Mouse (Mus musculus) kidney, postnatal 36 days (tissue): ENCODE data around the gene Dupd1.

Source experiments
- DNase-seq, 2 experiments: peaks; one replicate each; pipeline ENCODE4 v3.0.0; 2021 to 2022; ENCODE audit warnings: mixed read lengths in 2 of 2

Dupd1 gene

DNA sequence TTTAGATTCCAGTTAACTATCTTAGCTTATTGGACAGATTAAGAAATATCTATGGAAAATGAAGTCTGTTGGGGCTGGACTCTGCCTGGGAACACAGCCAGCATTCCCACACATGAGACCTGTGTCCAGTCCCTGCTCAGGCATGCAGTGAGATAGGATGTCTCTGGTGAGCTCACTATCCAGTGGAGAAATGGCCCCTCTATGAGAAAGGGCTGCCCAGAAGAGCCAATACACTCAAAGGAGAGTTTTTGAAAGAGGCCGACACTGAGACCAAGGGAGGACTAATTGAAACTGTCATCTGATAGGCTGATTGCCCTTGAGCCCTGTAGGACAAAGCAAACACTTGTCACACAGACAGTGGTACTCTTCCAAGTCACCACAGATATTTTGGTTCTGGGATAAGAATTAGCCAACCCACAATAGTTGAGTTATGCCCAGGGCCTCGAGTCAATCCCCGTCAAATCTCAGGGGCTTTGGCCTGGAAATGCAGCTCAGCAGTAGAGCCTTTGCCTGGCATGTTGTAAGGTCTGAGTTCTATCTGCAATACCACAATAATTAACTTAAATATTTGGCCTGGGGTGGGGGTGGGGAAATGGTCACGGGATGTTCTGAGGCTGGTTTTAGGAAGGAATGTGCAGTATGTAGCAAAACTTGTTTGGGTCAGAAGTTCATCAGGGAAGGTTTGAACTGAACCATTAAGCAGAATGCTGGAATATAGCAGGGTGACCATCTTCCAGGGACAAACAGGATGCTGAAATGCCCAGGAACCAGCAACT is 6.2 kb upstream of the Dupd1 start:
- DNase-seq = peak in 1 of 2 experiments; percentile 12

DNA sequence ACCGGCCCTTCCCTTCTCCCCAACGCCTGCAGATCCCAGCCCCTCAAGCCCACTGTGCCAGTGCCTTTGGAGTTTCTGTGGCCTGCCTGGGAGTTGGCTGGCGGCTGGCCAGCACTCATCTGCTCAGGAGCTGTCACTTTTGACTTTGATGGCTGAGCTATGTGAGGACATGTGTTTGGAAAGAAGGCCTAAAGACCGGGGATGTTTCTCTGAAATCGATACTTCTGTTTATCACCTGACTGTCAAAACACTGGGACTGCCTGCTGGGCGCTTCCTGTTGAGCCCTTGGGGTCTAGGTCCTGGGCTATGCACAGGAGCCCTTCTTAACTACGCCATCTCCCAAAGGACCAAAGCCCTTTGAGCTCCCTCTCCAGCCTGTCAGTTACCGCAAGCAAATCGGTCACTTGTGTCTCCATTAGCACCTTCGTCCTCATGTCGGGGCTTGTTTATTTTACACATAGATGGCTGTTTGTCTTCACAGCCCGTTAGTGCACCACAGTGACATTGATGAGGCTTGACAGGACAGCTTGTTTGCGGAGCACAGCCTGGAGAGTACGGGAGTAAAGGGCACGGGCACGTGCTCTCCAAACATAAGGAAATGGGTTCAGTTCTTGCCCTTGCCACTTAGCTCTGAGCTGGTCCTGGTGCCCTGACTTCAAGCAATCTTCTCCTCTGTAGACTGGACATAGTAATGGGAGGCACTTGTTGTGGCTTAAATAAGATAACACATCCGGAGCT is 5.4 kb upstream of the Dupd1 start:
- DNase-seq = no peak

DNA sequence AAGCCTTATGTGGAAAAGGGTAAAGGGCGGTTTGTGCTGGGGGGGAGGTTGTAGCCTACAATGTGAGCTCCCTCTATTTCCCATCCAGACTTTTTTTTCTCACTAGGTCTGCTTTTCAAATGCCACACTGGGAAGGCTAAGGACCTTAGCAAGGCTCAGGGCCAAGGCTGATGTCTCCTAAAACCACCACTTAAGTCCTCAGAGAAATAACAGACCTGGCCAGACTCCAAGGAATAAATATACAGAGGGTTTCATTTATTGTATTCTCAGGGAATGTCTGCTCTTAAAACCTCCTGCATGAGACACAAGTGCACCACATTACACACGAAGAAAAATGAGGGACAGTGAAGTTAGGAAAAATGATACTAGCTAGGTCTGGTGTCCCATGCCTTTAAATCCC is 3.1 kb downstream of the Dupd1 start:
- DNase-seq = no peak

DNA sequence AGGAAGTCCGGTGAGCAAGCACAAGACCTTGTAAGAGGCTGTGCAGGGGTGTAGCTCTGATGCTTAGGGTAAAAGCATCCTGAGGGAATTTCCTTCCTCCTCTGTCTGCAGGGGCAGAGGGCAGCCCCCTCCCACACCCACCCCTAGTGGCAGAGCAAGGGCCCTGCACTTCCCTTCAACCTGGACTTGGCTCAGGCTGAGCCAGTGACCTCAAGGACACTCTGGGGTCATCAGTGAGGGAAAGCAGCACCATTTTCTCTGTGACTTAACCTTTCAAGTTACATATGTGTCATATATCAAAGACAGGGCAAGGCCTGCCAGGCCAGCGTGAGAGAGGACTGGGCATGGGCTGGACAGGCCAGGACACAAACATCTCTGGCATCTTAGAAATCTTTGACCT is 4.8 kb downstream of the Dupd1 start:
- peak in 1 of 2 experiments; percentile 9 for DNase-seq

DNA sequence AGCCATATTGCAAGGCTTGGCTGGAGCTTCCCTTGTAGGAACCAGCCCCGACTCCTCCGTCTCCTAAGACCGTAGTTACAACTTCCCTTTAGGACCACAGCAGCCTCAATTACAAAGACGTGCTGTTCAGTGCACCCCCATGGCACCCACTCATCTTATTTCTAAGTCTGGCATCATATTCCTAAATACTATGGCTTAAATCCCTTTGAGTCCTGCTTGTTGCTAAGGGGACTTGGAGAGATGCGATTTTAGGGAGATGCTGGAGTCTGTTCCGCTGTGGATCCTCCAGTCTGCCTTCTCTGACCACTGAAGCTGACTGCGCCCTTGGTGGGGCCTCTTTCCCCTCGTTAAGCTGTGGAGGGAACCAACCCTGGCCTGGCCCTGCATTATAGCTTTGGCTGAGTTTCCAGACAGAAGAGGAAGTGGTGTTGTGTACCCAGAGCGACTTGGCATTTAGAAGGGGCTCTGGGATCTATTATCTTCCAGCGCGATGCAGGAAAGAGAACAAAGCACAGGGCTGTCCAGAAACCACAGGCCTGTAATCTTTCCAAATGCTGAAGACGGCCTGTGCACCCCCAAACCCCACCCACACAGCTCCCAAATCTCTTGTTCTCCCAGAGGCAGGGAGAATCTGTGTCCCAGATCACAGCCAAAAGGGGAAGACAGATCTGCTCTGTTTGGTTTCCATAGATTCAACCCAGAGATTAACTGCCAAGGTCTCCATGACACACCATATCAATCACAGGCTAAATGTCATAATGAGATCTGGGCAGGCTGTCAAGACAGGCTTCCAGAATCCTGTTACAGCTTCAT is 7.4 kb downstream of the Dupd1 start:
- DNase-seq = no peak

DNA sequence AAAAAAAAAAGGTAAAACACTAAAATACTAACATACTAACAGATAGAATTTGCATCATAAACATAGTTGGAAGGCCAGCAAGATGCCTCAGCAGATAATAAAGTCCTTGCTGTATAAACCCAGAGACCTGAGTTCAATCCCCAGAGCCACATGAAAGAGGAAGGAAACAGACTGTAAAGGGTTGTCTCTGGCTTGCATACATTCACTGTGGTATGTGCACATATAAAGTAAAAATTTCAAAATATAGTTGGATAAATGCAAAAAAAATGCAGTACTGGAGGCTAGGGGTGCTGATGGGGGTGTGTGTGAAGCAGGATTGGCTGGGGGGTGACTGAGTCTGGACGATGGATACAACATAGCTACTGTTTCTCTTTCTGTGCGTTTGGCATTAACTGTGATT is 8.9 kb downstream of the Dupd1 start:
- no peak for DNase-seq

DNA sequence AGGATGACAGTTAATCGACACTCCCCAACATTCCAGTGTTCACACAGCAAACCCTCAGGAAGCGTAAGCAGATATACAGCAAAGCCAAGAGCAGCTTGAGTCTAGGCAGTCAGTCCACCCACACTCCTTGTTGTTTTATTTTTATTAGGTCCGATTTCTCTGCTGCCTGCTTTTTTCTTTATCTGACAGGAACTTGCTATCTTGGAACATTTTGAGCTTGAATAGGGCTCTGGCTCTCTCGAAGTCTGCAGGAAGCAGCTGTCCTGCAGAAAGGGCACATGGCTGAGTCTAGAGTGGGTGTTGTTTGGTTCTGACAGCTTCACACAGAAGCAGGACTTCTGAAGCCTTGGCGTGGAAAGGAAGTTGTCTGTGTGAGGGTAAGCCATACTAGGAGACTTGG is 11.1 kb downstream of the Dupd1 start:
- DNase-seq = no peak

DNA sequence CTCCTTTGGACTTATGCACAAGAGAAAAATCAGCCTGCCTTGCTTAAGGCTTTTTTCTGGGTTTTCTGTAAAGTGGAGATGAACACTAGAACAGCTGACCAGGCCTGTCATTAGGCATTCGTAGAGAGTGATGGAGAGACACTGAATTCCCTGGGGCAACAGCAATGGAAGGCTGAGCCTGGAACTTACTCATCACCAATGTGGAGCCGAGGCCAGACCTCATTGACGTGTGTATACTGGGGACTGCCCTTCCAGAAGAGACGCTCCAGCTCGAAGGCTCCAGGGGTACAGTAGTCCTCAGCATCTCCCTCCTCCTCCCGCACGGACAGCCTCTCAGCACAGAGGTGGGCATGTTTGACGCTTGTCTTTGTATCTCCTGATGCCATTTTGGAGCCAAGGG is 11.7 kb downstream of the Dupd1 start:
- DNase-seq = no peak

DNA sequence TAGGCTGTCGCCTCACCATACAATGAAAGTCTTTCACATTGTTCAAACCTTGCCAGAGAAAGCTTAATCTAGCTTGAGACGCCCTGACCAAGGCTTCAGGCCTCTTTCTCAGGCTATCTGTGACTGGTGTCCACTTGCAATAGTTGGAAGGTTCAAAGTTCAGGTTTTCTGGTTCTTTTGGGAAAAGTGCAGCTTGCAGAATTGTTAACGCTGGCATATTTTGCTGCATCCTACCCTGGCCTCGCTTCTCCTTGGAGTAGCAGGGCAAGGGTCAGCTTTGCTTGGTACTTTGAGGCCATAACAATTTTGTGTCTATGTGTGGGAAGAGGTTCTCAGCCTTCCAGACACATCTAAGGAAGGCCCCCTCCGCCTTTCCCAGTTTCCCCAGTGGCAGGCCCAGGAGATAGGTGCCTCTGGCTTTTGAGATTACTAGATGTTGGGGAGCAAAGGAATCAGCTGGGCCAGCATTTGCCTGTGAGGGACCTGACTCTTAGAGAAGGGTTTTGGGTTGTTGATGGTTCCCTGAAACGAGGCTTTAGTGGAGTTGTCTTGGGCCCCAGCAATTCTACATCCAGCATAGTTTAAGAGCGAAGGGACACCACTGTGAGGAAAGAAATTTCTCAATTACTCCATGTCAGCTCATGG is 18.1 kb downstream of the Dupd1 start:
- peak; percentile 49 to 84 for DNase-seq

DNA sequence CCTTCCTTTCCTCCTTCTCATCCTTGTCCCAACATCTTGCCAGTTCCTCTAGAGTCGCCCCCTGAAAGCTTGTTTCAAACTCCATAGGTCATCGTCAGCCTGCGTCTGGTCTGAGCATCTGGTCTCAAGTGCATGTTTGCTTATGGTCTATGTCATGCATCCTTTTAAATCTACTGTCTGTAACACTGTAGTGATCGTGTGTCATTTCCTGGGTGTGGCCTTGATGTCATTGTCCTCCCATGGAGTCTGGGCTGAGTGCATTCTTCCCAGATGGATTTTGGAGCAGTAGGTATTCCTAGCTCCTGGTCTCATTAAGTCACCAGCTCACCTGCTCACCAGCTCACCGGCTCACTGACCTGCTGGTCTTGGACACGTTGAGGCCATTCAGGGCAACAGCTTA is 19.4 kb downstream of the Dupd1 start:
- no peak for DNase-seq

DNA sequence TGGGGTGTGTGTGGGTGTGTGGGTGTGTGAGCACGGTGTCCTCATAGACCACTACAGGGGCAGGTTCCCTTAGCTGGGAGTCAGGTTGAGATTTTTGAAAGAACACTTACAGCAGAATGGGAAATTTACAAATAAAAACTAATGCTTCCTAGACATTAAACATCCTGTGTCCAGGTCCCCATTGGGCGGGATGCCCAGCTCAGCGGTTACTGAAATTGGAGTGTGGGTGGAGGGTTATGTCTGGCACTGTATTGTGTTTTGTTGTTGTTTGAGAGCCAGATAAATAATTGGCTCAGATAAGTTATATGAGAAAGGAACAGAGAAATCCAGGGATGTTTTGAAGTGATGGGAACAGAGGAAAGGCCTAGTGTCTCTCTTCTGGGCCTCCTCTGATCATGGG is 23.3 kb downstream of the Dupd1 start:
- DNase-seq = no peak

DNA sequence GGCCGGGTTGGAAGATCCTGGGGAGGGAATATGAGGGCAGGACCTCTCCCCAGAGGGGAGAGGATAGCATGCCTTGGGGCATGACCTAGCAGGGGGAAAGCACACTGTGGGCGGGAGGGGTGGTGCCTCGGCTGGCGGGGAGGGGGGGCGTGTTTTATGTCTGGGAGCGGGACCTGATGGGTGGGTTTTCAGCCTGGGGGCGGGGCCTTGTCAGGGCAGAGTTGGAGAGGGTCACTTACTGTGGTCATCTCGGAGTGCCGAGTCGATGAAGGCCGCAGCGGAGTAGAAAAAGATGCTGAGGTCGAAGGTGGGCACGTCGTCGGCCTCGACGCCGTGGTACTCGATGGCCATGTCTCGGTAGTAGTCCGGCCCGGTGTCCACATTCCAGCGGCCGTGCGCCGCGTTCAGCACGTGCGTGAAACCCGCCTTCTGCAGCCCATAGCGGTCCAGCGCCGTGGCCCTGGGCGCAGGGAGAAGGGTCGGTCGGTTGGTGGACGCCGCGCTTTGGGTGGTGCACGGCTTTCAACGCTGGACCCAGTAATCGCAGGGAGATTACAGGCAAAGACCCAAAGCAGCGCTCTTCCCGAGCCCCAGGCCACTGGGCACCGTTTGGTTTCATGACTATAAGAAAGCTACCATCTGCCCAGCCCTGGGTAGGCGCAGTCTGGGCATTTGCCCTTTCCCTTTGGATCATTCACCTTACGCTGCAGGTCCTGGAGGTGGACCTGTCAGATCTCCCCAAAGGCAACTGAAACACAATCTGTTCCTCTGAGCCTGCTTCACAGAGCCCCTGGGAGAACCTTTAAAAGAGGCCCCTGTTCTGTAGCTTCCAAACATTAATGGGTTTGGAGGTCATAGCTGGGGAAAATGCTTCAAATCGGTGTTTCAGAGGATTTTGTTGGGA is 27.7 kb downstream of the Dupd1 start:
- DNase-seq = no peak

DNA sequence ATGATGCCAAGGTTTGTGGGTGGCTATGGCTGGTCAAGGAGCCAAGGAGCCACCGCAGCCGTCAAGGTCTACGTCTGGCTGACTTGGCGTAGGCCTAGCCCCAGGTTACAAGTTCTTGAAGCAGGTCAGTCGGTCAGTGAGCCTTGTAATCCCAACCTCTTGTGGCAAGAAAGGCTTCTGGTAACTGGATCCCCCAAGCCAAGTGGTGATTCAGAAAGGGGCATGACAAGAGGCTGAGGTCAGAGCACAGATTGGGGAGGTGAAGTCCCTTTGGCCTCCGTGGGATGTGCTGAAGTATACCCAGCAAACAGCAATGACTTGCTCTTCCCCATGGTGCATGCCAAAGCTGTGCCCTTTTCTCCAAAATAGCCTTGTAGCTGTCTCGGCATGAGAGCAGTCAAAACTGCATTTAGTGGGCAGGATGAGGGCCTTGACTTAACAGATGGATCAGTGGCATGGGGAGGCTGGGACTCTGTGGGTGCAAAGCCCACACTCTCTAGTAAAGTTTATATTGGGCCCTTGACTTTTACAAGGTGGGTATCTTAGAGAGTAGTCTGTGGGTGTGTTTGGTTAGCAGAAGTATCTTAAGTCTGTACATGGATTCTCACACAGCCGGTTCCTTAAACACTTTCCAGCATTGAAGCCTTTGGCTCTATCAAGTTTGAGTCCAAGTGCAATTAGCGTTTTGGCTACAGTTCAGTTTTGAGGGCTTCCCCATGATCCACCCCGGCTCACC is 28.8 kb downstream of the Dupd1 start:
- DNase-seq = no peak

DNA sequence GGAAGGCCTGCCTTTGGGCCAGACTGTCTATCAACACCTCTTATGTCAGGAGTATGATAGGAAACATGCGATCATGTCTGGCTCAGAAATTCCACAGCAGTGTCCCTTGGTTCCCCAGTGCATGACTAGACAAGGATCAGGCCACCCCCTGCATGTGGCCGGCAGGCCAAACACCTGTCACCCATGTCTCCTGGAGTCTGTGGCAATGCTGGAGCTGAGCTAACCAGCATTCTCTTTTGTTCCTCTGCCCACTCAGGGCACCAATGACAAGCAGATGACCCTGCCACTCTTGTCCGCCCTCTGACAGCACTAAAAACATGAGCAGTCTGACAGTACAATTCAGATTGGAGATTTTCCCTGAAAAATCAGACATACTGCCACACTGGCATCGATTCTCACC is 30.5 kb downstream of the Dupd1 start:
- DNase-seq = no peak

DNA sequence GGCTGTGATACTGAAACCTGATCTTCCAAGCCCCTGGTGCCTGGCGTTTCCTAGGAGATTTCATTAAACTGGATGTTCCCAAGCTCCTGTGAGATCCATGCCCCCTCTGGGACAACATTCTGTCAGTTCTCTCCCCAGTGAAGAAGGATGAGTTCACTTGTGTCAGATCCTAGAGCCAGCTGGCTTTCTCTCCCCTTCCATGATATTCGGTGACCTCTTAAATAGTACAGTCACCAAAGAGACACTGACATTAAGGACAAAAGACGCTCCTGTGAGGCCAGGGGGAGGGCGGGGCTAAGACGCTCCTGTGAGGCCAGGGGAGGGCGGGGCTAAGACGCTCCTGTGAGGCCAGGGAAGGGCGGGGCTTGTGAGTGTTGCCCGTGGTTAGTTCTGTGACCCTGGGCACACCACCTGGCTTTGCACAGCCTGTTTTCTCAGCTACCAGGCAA is 31.7 kb downstream of the Dupd1 start:
- peak; percentile 86 to 91 for DNase-seq

DNA sequence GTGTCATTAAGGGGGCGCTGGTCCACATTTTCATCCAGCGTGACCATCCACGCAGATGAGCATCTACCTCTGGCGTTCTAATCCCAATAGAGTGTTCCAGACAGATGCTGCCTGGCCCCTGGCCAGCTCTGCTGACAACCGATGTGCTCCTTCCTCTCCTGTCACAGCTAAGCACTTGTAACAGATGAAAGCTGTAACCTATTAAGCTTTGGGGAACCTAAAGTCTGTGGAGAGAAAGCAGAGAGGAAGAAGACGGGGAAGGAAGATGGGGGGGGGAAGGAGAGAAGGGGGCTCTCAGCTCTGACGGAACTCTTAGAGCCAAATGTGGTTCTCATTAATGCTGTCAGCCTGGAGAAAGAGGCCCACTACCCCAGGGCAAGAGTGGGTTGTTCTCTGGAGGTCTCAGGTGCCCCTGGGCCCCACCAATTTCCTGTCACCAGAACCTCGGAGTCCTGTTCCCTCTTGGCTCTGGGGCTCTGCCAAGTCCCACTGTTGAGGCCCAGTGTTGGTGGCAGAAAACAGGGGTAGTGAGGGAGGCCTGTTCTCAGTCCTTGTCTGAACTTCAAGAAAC is 34.7 kb downstream of the Dupd1 start:
- peak in 1 of 2 experiments; percentile 38 for DNase-seq

DNA sequence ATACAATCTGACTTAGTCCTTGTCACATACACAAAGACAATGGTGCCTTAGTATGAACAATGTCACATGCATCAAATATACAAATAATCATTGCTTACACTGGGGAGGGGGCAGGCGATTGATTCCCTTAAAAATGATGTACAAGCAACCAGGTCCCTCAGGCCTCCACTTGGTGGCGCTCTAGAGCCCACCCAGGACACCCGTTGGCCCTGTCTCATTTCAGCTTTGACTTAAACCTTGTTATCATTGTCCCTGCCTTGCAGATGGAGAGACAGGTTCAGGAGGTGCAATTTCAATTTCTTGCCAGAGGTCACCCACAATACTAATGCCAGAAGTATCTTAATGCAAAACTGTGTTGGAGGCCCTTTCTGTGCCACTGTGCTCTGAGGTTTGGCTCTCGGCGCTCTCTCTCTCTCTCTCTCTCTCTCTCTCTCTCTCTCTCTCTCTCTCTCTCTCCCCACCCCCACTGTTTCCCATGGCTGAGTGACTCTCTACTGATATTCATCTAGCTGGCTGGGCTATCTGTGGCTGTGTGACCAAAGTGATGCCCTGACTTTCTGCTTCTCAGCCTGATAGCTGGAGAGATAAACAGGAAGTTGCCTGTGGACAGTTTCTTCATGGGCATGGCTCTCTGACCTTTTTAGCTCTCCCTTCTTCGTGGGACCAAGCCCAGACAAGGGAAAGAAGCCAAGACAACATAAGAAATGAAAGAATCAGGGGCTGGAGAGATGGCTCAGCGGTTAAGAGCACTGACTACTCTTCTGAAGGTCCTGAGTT is 35.7 kb downstream of the Dupd1 start:
- DNase-seq = peak; percentile 43 to 81

DNA sequence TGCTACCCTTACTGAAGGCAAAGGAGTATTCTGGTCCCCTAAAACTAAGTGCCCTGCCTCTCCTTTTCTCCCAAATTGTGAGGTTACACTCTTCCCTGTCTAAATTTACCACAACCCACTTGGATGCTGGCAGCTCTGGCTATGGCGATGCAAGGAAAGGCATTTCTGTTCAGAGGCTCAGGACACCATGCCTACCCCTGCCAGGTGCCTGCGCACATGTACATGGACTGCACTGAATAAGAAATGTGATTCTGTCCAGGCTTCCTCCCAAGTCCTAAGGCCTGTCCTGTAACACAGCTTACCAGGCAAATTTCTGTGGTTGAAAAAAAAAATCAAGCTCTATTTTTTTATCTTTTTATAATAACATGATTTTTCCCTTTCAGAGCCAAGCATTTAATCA is 38.2 kb downstream of the Dupd1 start:
- no peak for DNase-seq

DNA sequence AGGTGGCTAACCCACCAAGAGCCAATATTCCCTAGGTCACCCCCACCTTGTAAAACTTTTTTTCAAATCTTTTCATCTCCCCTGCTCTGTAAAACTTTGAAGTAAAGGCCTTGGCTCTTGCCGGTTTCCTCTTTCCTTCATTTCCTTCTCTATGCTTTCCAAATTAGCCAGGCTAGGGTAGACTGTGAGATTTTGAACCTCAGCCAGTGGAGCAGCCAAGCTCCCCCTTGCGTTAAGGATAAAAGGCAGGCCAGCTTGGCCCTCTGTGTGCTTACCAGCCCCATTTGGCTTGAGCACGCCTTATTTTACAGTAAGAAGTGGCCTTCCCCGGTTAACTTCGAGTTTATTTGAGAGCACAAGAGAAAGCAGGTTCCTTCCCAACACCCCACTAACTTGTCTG is 39.9 kb downstream of the Dupd1 start:
- no peak for DNase-seq

DNA sequence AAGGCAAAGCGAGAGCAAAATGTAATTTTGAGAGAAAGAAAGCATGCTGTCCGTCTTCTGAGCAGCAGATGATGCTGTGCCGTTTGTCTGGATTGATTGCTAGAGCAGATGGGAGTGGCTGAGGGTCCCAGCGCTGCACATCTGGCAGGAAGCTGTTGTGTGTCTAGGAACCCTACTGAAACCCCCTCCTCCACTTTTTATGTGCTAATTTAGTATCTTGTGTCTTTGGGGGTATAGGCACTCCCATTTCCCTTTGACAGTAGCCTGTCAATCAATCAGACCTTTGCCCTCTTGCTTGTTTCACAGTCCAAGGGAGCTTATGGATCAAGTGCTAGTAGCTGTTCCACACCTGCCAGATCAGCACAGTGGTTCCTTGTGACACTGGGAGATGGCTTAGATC is 41.3 kb downstream of the Dupd1 start:
- no peak for DNase-seq
